Mouse (Mus musculus) limb, embryonic 13.5 days (tissue): ENCODE measurements around the gene Atp6v1g2. TPM values are rescaled to one million over a fixed set of nuclear protein-coding genes. Genes with fewer than 3 reads are reported as not detected.

Source experiments
- ATAC-seq: fragments of 200-750 bp; cut with Nextera tagmentation; 2 replicates; pipeline ENCODE4 v1.8.0; 2017; ENCODE audit warnings: low read depth, moderate number of reproducible peaks, moderate TSS enrichment; ENCODE audit not compliant: low FRiP score
- H3K27ac ChIP-seq: fragments of 300-500 bp; sonication (generic); 2 replicates; pipeline ENCODE4 v1.5.1; 2015; ENCODE audit warnings: inconsistent platforms, mild to moderate bottlenecking, moderate library complexity
- H3K27me3 ChIP-seq: fragments of 300-500 bp; sonication (generic); 2 replicates; pipeline ENCODE4 v1.6.1; 2015; ENCODE audit warnings: mild to moderate bottlenecking, inconsistent platforms
- H3K36me3 ChIP-seq: fragments of 300-500 bp; sonication (generic); 2 replicates; pipeline ENCODE4 v1.6.1; 2015; ENCODE audit warnings: inconsistent platforms, mild to moderate bottlenecking, moderate library complexity
- H3K4me1 ChIP-seq: fragments of 300-500 bp; sonication (generic); 2 replicates; pipeline ENCODE4 v1.6.1; 2015; ENCODE audit warnings: inconsistent platforms
- H3K4me2 ChIP-seq: fragments of 300-500 bp; sonication (generic); replicated peaks from 2 replicates; pipeline ENCODE4 v1.6.1; 2015; ENCODE audit warnings: inconsistent platforms, mild to moderate bottlenecking, moderate library complexity
- H3K4me3 ChIP-seq: fragments of 300-500 bp; sonication (generic); 2 replicates; pipeline ENCODE4 v1.5.1; 2015; ENCODE audit warnings: moderate library complexity, mild to moderate bottlenecking, inconsistent platforms
- H3K9ac ChIP-seq: fragments of 300-500 bp; sonication (generic); 2 replicates; pipeline ENCODE4 v1.6.1; 2015; ENCODE audit warnings: mild to moderate bottlenecking, inconsistent platforms
- H3K9me3 ChIP-seq: fragments of 300-500 bp; sonication (generic); 2 replicates; pipeline ENCODE4 v1.6.1; 2016; ENCODE audit warnings: inconsistent platforms
- WGBS: fragments of 180-500 bp; shearing (Covaris S2); methylation state at CpG from one replicate; pipeline ENCODE4 v1.1.7; 2015; 5-methylcytosine and 5-hydroxymethylcytosine counted together
- polyA plus RNA-seq: library from polyadenylated mRNA; unstranded; fragments of >200 nt; fragmentation: Nextera tagmentation; extraction: Ambion mirVana; gene quantifications from 2 replicates; pipeline ENCODE4 v1.2.1, GENCODE M21; 2015

Gene Atp6v1g2
- polyA plus RNA-seq, 1 experiment from 2014 or later: 4.2 TPM

GRCm38 (mm10) chr17:35261651-35262050 lies 28.2 kb downstream of the Atp6v1g2 start:
- H3K27ac ChIP-seq: no peak overlapping the region
- H3K4me2 ChIP-seq: no peak overlapping the region
- H3K9me3 ChIP-seq: no peaks in the 10 kb centered on the region
- H3K36me3 ChIP-seq: no peaks in the 10 kb centered on the region
- no peak for ATAC-seq
- no peak overlapping the region for H3K9ac ChIP-seq
- peaks cover 6% of the 10 kb centered on the region; the same call in 1 of the 2 replicates for H3K4me1 ChIP-seq
- peaks cover 77% of the 10 kb centered on the region for H3K27me3 ChIP-seq
- H3K4me3 ChIP-seq: no peak overlapping the region
- WGBS: 69% methylated on average over 13 of the region's 13 CpGs

- peak within 1 kb of the TSS; percentile 98 for H3K4me2 ChIP-seq
- peak; percentile 85 for ATAC-seq
- H3K27me3 ChIP-seq: peaks cover 80% of the 10 kb centered on the region
- peaks cover 4% of the 10 kb centered on the region; the same call in 1 of the 2 replicates for H3K4me1 ChIP-seq
- peak within 1 kb of the TSS; percentile 67 for H3K4me3 ChIP-seq
- H3K9ac ChIP-seq: peak within 1 kb of the TSS; percentile 61
- no peaks in the 10 kb centered on the region for H3K36me3 ChIP-seq
- no peak within 1 kb of the TSS for H3K27ac ChIP-seq
- H3K9me3 ChIP-seq: no peaks in the 10 kb centered on the region
- WGBS: 1% methylated on average over 68 of the region's 73 CpGs
Measured at GRCm38 (mm10) chr17:35262664-35263522, 29.4 kb downstream of the Atp6v1g2 start, which contains the start of gene H2-D1. H2-D1 (plus strand) TSS chr17:35262730.

- Histone ChIP-seq H3K4me2 (peak overlapping the region; percentile 98), H3K9ac (peak overlapping the region; percentile 61), H3K27ac (no peak overlapping the region), H3K27me3 (peaks cover 78% of the 10 kb centered on the region), H3K4me1 (peaks cover 3% of the 10 kb centered on the region; the same call in 1 of the 2 replicates), H3K9me3 (no peaks in the 10 kb centered on the region), H3K4me3 (peak overlapping the region; percentile 67), H3K36me3 (no peaks in the 10 kb centered on the region)
- ATAC-seq: no peak
- WGBS: under 1% methylated on average over 31 of the region's 31 CpGs
Measured at GRCm38 (mm10) chr17:35263523-35263883, 30.0 kb downstream of the Atp6v1g2 start.

GRCm38 (mm10) chr17:35267399-35268086 lies 34.1 kb downstream of the Atp6v1g2 start:
- no peaks in the 10 kb centered on the region for H3K9me3 ChIP-seq
- 56% methylated on average over 1 of the region's 1 CpGs for WGBS

GRCm38 (mm10) chr17:35269653-35270347 lies 36.3 kb downstream of the Atp6v1g2 start:
- 32% methylated on average over 3 of the region's 3 CpGs for WGBS
- Histone ChIP-seq H3K27ac (no peak overlapping the region), H3K4me2 (no peak overlapping the region), H3K27me3 (peaks cover 19% of the 10 kb centered on the region), H3K36me3 (no peaks in the 10 kb centered on the region), H3K9ac (no peak overlapping the region), H3K9me3 (no peaks in the 10 kb centered on the region), H3K4me1 (no peaks in the 10 kb centered on the region), H3K4me3 (no peak overlapping the region)
- ATAC-seq: 0 out of 2 replicates have a peak, but pooled peaks have one; percentile 57

More at GRCm38 (mm10) chr17:35267399-35268086, 34.1 kb downstream of the Atp6v1g2 start:
- Histone ChIP-seq H3K4me2 (no peak overlapping the region), H3K27ac (no peak overlapping the region), H3K4me3 (no peak overlapping the region), H3K36me3 (no peaks in the 10 kb centered on the region), H3K9ac (no peak overlapping the region), H3K4me1 (peaks cover 2% of the 10 kb centered on the region; the same call in 1 of the 2 replicates), H3K27me3 (peaks cover 41% of the 10 kb centered on the region)
- ATAC-seq: no peak

GRCm38 (mm10) chr17:35272249-35272648 lies 38.8 kb downstream of the Atp6v1g2 start:
- peaks cover 24% of the 10 kb centered on the region for H3K27me3 ChIP-seq

GRCm38 (mm10) chr17:35274770-35275169 lies 41.3 kb downstream of the Atp6v1g2 start:
- Histone ChIP-seq H3K9me3 (no peaks in the 10 kb centered on the region), H3K4me1 (no peaks in the 10 kb centered on the region), H3K4me3 (no peak overlapping the region), H3K27me3 (peaks cover 38% of the 10 kb centered on the region), H3K9ac (no peak overlapping the region), H3K36me3 (no peaks in the 10 kb centered on the region), H3K27ac (no peak overlapping the region), H3K4me2 (no peak overlapping the region)
- ATAC-seq: no peak
- WGBS: 5% methylated on average over 11 of the region's 11 CpGs

More at GRCm38 (mm10) chr17:35272249-35272648, 38.8 kb downstream of the Atp6v1g2 start:
- Histone ChIP-seq H3K4me1 (no peaks in the 10 kb centered on the region), H3K4me2 (no peak overlapping the region), H3K9me3 (no peaks in the 10 kb centered on the region), H3K9ac (no peak overlapping the region), H3K36me3 (no peaks in the 10 kb centered on the region), H3K4me3 (no peak overlapping the region), H3K27ac (no peak overlapping the region)
- ATAC-seq: no peak
- 70% methylated on average over 3 of the region's 3 CpGs for WGBS

- ATAC-seq: no peak
- WGBS: 14% methylated on average over 13 of the region's 13 CpGs
- H3K36me3 ChIP-seq: no peaks in the 10 kb centered on the region
Measured at GRCm38 (mm10) chr17:35276304-35276864, 42.9 kb downstream of the Atp6v1g2 start.

GRCm38 (mm10) chr17:35278049-35278448 lies 44.6 kb downstream of the Atp6v1g2 start:
- Histone ChIP-seq H3K4me3 (no peak overlapping the region), H3K4me1 (no peaks in the 10 kb centered on the region), H3K9me3 (no peaks in the 10 kb centered on the region), H3K27me3 (peaks cover 38% of the 10 kb centered on the region), H3K4me2 (no peak overlapping the region), H3K27ac (no peak overlapping the region), H3K9ac (no peak overlapping the region), H3K36me3 (no peaks in the 10 kb centered on the region)
- WGBS: 84% methylated on average over 8 of the region's 8 CpGs
- no peak for ATAC-seq

More at GRCm38 (mm10) chr17:35276304-35276864, 42.9 kb downstream of the Atp6v1g2 start:
- Histone ChIP-seq H3K9ac (no peak overlapping the region), H3K27ac (no peak overlapping the region), H3K9me3 (no peaks in the 10 kb centered on the region), H3K4me3 (no peak overlapping the region), H3K4me2 (no peak overlapping the region), H3K4me1 (no peaks in the 10 kb centered on the region), H3K27me3 (peaks cover 38% of the 10 kb centered on the region)

- Histone ChIP-seq H3K27me3 (peaks cover 39% of the 10 kb centered on the region), H3K9ac (no peak overlapping the region), H3K4me1 (no peaks in the 10 kb centered on the region), H3K36me3 (no peaks in the 10 kb centered on the region), H3K9me3 (no peaks in the 10 kb centered on the region), H3K4me3 (no peak overlapping the region), H3K4me2 (no peak overlapping the region), H3K27ac (no peak overlapping the region)
- ATAC-seq: no peak
- WGBS: 86% methylated on average over 13 of the region's 13 CpGs
Measured at GRCm38 (mm10) chr17:35278957-35279688, 45.7 kb downstream of the Atp6v1g2 start.

- Histone ChIP-seq H3K27ac (no peak overlapping the region), H3K4me3 (no peak overlapping the region), H3K4me2 (no peak overlapping the region), H3K9me3 (no peaks in the 10 kb centered on the region), H3K4me1 (no peaks in the 10 kb centered on the region), H3K36me3 (no peaks in the 10 kb centered on the region), H3K9ac (no peak overlapping the region), H3K27me3 (peaks cover 38% of the 10 kb centered on the region)
- 70% methylated on average over 3 of the region's 3 CpGs for WGBS
- ATAC-seq: no peak
Measured at GRCm38 (mm10) chr17:35280276-35280675, 46.8 kb downstream of the Atp6v1g2 start.
